Mouse (Mus musculus) cerebellum, adult 8-10 months (tissue): Measurements from ENCODE around the gene Mef2a.
A peak's percentile ranks its signal among the peaks of the same experiment; 100 is the strongest.

Source experiments
- DNase-seq: peaks from one replicate; pipeline ENCODE4 v3.0.0; 2022

The Mef2a gene

GRCm38 (mm10) chr7:67372729-67373583, at the start of gene Mef2a:
TSS of gene Mef2a (minus strand) at chr7:67372858.
- DNase-seq: peak; percentile 99

DNA sequence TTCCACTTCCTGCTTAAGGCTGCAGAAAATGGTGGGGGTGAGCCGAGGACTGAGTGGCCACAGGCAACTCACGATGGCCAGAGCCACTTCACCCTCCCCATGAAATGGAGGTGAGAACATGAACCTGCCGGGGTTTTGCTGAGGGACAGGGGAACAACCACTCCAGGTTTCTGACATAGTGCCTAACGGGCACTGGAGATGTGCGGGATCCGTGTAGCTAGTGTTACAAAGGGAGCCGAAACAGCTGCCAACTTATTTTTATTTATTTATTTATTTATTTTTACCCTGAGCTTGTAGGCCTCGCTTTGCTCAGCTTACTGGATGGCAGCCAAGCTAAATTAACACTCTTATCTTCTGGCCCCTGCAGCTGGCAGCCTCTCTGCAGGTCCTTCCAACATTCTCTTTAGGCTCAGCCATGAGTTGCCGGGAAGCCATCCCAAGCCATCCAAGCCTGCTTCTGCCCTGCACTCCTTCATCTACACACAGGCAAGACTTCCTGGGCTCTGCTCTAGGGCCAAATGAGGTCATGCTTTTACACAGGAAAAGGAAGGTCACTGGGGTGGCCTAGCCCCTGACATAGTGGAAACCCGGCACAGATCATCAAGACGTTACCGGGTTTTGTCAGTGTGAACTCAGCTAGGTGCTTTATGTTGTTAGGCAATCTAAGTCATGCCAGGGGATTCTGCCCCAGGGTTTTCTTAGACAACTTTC, 49.0 kb upstream of the Mef2a start:
- no peak for DNase-seq

- DNase-seq: no peak
Observed at GRCm38 (mm10) chr7:67421088-67421475, 48.4 kb upstream of the Mef2a start.

DNA sequence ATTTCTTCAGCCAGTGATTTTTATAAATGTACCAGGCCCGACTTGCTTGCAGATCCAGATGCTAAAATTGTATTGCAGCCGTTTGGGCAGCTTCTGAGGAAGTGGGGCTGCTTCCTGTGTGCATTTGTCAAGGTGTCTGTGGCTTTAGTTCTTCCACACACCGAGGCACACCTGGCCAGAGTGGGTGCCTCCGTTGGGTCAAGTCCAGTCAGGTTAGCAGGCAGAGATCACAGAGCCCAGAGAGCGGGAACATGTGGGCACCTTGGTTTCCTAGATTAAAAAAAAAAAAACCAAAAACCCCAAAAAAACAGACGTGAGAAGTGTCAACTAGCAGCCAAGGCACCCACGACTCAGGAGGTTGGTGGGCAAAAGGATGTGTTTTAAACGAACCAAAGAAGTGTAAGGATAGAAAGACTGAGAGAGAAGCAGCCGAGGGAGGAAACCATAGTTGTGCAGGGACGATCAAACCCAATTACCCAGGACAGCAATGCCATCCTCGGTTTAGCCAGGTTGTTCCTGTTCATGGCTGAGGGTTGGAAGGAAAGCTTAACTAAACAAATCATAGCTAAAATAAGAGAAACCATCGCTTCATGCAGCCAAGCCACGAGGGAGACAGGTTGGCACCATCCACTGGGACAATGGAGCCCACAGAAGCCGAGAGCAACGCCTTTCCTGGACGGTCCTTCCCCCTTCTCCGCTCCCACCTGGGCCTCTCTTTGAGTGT, 47.1 kb upstream of the Mef2a start:
- DNase-seq: no peak

GRCm38 (mm10) chr7:67418122-67418521, 45.5 kb upstream of the Mef2a start:
- no peak for DNase-seq

GRCm38 (mm10) chr7:67414766-67415165, 42.1 kb upstream of the Mef2a start:
- DNase-seq: no peak

GRCm38 (mm10) chr7:67412686-67413085, 40.0 kb upstream of the Mef2a start:
- no peak for DNase-seq

GRCm38 (mm10) chr7:67407019-67407418, 34.4 kb upstream of the Mef2a start:
- DNase-seq: no peak

DNA sequence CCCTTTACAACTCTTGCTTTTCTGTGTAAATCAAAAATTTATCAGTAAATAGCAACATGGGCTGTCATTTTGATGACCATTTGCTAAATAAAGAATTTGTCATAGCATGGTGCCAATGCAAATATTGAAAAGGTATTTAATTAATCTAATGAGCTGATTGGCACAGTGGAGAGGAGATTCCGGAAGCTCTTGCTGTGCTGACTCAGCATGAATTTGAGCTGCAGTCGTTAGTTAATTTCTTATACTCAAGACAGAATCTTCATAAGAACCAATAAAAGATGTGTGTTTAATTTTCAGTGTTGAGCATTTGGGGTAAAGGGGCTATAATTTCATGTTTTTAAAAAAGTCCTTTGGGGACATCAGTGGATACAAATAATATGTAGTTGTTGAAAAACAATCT, 31.5 kb upstream of the Mef2a start:
- DNase-seq: no peak

GRCm38 (mm10) chr7:67402353-67402752, 29.7 kb upstream of the Mef2a start:
- DNase-seq: no peak

GRCm38 (mm10) chr7:67401379-67401778, 28.7 kb upstream of the Mef2a start:
- no peak for DNase-seq

GRCm38 (mm10) chr7:67390760-67391159, 18.1 kb upstream of the Mef2a start:
- DNase-seq: no peak

GRCm38 (mm10) chr7:67390095-67390494, 17.4 kb upstream of the Mef2a start:
- no peak for DNase-seq

GRCm38 (mm10) chr7:67384942-67385872, 12.5 kb upstream of the Mef2a start:
- DNase-seq: no peak

DNA sequence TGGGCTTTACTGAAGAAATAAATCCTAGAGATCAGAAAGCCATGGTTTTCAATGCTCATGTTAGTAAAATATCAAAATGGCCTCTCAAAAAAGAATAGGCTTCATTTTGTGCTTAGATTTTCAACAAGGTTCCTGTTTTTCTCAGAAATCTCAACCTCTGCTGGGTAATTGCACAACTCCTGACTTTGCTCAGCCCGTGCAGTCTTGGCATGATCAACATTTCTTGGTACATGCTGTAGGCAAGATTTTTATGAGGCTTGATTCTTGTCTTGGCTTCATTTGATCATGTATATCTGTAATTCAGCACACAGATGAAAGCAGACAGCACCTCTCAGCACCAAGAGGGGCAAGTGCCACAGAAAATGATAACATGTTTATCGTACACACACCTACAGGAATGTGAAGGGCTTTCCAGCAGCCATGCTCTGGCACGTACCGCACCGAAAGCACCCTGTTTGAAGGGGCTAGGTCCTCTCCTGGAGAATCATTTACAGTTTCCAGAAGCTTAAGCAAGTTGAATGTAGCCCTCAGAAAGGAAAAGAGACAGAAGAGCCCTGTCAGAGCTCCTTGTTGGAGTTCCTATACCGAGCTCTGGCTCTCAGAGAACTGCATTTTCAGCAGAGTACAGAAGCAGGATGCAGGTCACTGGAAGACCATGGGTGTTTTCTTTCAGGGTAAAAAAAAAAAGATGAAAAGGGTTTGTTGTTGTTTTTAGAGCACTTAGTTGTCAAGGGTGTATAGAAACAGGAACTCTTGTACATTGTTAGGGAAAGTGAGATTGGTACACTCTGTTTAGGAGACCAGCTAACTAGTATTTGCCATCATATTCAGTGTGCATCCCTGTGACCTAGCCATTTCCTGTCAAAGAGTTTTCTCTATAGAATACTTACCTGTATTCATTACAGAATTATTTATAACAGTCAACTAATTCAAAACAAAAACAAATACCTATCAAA, 7.8 kb upstream of the Mef2a start:
- DNase-seq: no peak

DNA sequence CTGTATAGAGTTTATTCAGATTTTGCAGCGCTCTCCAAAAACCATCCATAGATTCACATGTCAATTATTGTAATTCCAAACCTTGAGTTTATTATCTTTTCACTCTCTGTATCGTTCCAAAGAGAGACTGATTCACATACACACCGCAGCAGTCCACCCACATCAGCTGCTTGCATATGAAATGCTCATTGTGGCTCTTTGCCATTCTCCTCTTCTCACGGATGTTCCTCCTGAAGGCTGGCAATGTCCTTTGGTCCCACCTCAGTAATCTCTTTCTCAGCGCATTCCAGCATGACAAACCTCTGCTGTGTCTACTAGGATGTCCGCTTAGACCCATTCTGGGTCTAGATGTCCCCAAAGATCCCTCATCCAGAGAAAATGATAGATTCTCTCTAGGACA, 4.1 kb upstream of the Mef2a start:
- no peak for DNase-seq

DNA sequence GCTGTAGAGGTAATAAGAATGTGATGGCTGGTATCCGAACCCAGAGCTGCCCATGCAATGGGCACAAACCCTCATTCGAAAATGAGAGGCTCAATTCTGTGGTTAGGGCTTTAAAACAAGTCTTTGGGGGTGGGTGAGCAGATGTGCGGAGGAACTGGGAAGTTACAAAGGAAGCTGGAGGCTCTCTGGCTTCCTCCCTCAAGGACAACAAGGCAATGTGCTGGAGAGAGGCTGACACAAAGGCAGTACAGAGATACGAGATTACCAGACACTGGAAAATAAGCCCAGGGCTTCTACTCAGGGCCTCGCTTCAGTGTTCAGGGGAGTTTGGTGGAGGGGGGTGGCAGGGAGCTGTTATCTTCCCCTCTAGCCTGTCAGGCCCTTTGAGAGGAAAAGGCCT, 1.3 kb upstream of the Mef2a start:
- peak; percentile 16 for DNase-seq

DNA sequence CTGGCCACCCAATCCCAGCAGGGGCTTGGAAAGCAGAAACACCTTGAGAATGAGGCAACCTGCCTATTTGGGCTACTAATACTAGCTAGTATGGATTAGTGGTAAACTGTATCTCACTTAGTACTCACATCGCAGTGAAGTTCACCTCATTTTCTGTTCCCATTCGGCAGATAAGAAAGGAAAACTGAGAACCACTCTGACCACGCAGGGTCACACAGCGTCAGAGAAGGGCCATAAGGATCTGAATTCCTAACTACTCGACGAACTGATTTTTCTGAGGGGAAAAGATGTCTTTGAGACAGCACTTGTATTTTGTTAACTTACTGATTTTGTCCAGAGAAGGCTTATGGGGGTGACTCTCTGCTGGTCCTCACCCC, 914 bp upstream of the Mef2a start:
- no peak for DNase-seq

GRCm38 (mm10) chr7:67371891-67372672, 576 bp downstream of the Mef2a start:
- DNase-seq: peak; percentile 48

DNA sequence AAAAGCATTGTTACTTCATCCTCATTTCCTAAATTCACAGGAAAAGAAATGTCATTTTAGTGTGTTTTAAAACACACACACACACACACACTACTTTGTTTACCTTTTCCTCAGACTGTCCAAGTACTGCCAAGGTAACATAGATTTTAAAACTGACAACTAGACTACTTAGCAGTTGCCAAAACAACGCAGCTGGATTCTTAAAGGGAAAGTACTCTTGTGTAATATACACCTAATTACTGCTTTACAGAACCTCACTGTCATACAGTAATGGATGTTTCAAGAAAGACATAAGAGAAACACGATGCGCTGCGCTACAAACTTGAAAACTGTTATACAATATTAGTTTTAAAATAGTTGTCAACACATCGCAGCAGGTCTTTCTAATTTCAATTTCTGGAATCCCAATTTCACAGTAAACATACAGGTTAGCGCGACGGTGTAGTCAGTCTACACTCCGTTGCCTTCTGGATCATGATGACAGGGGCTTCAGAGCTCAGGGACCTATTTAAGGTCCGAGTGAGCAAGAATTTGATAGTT, 1.2 kb downstream of the Mef2a start:
- no peak for DNase-seq
